Mouse (Mus musculus): ENCODE data around the gene Ralgapa1.
"Not testable (repeated sequence)": the region's sequence is repeated elsewhere in the genome, so short reads cannot be mapped to it uniquely, and the experiment has no call there.

The Ralgapa1 gene

DNA sequence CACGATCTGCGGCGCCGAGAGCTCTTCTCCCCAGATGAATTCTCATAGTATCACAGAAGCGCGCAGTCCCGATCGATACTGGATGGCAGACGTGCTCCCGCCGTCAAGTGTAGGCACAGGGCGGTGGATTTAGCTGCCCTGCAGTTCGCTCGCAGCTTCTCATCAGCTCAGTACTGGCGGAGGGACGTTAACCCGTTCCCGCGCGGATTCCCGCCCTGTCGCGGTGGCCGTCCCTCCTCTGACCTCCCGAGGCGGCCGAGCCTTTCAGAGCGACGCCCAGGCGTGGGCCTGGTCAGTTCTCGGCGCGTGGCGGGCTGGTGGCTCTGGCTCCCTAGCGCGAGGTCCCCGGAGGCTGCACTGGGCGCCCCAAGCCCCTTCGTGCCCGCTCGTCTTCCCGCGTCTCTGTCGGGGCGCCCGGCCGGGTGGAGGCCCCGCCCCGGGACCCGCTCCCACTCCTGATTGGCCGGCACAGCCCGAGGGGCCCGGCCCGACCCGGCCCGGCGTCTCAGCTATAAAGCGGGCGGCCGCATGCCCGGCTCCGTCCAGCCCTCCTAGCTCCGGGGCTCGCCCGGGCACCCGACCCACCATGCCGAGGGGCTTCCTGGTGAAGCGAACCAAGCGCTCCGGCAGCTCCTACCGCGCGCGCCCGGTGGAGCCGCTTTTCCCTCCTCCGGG lies 221.9 kb downstream of the Ralgapa1 start, which contains the start of gene Insm2:
Insm2 (plus strand) TSS at position 541 of the 675 bp plus-strand sequence.
- no peak for DNase-seq (ENCODE audit: low read depth)

- DNase-seq (ENCODE audit: low read depth) = no peak
These were observed 222.5 kb downstream of the Ralgapa1 start for GRCm38 (mm10) chr12:55598537-55598886.

GRCm38 (mm10) chr12:55586936-55587335 lies 234.0 kb downstream of the Ralgapa1 start:
- not testable (repeated sequence) for DNase-seq (ENCODE audit: low read depth)

DNA sequence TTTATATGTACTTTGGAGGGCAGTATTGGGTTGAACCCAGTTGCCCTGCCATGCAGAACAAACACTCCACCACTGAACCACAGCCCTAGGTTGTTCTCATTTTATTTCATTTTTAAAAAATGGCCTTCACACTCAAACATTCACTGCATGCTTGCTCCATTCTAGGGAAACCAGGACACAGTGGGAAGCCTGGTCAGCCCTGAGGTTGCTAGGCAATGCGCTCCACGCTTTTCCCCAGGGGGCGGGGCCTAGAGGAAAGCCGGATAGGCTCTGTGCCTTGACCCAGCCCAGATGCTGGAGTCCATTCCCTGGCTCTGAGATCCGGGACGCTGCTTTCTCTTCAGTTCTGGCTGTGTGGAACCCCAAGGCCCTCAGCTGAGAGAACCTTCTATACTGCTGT lies 247.2 kb downstream of the Ralgapa1 start:
- DNase-seq (ENCODE audit: low read depth) = no peak

- no peak for DNase-seq (ENCODE audit: low read depth)
These were observed 247.9 kb downstream of the Ralgapa1 start for GRCm38 (mm10) chr12:55573089-55573488.

DNA sequence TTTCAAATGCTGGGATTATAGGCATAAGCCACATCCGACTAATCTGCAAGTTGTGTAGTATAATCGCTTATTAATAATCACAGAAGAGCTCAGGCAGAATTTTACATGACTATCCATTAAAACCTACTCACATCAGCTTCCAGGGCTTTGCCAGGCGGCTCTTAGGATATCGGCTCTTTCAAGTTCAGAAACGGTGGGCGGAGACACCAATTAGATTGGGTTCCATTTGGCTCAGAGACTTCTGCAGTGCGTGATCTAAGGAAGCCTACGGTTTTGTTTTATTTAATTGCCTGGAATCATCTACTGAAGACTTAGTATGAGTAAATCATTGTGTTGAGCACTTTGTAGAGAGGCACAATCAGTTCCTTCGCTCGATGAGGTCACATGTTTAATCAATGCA lies 249.3 kb downstream of the Ralgapa1 start:
- no peak for DNase-seq (ENCODE audit: low read depth)

DNA sequence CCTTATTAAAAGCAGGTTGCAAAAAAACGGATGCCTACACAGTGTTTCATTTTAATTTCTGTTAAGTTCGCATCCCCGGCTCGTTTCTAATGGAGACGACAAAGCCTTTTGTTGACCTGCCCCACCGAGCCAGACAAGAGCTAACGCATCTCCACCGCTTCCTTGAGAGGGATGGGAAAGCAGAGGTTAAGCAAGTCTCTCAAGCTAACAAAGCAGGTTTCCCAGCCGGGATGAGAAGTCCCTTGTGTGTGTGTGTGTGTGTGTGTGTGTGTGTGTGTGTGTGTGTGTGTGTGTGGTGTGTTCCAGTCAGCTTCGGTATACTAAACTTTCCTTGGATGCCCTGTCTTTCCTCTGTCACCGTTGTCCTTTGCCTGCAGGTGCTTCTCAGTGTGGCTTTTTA lies 249.8 kb downstream of the Ralgapa1 start:
- DNase-seq (ENCODE audit: low read depth) = no peak

DNA sequence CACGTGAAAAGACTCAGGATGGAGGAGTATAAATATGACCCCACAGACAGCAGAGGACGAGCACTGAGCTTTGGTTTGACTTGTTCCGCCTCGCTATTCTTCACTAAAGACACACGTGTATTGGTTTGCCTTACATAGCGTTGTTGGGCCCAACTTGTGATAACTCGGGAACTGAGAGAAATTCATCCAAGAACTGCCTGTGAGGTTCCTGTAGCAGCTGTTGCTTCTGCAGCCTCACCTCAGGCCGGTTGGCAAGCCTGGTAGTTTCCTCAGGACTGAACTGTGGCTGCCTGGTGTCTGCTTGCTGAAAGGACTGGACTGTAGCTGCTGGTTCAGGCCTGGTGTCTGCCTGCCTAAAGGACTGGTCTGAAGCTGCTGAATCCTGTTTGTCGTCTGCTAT lies 250.3 kb downstream of the Ralgapa1 start:
- no peak for DNase-seq (ENCODE audit: low read depth)

GRCm38 (mm10) chr12:55569676-55570075 lies 251.3 kb downstream of the Ralgapa1 start:
- DNase-seq (ENCODE audit: low read depth) = no peak

DNA sequence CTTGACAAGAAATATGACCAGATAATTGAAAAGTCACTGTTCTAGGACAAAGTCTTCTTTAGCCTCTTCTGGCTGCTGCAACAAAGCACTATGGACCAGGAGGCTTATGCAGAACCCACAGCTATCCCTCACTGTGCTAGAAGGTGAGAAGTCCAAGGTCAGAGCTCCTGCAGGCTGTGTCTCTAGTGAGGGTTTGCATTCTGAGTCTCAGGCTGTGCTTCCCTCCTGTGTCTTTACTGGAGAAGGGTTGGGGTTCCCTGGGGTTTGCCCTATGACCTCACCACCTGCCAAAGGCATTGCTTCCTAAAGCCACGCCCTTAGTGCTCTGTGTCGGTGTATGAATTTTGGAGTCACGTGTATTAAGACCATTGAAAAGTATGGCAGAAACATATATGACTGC lies 252.5 kb downstream of the Ralgapa1 start:
- no peak for DNase-seq (ENCODE audit: low read depth)

DNA sequence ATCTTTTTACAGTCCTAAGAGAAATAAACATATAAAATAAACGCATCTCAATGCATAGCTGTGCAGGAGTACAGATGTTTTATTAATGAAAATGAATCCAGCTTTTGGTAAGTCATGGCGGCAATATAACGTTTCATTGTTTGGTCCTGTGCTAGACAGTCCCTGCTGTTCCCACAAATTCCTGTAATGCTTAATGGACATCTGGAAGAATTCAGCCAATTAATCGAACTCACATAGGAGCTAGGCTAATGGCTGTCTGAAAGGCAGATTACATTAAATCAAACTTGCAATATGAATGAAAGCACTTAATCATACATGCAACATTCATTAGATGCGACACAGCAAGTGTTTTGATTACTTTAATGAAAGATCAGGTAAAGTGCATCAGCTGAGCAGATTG lies 254.1 kb downstream of the Ralgapa1 start:
- no peak for DNase-seq (ENCODE audit: low read depth)

GRCm38 (mm10) chr12:55565867-55566266 lies 255.1 kb downstream of the Ralgapa1 start:
- DNase-seq (ENCODE audit: low read depth) = no peak

GRCm38 (mm10) chr12:55565206-55565605 lies 255.8 kb downstream of the Ralgapa1 start, which contains the start of gene Aldoart2:
Aldoart2 (plus strand) TSS chr12:55565239.
- DNase-seq (ENCODE audit: low read depth) = no peak

- DNase-seq (ENCODE audit: low read depth) = no peak
These were observed 256.6 kb downstream of the Ralgapa1 start for GRCm38 (mm10) chr12:55564187-55564963.

DNA sequence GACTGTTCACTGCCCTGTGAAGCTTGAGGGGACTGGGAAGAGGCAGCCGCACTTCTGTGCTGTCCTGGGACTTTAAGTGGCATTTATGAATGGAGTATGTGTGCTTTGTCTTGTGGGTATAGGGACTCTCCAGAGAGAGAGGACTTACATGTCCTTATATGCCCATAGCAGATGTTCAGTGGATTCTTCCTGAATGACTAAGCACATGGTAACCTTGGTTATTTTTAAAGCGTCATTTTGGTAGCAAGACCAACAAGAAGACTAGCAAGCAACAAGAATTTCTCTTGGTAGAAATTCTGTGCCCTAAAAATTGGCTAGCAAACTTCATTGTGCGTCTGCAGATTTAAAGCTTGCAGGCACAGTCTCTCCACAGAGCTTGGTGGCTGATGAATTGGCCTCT lies 257.2 kb downstream of the Ralgapa1 start:
- DNase-seq (ENCODE audit: low read depth) = no peak

GRCm38 (mm10) chr12:55560025-55560690 lies 260.8 kb downstream of the Ralgapa1 start:
- no peak for DNase-seq (ENCODE audit: low read depth)

- no peak for DNase-seq (ENCODE audit: low read depth)
These were observed 261.6 kb downstream of the Ralgapa1 start for GRCm38 (mm10) chr12:55559184-55559855.

DNA sequence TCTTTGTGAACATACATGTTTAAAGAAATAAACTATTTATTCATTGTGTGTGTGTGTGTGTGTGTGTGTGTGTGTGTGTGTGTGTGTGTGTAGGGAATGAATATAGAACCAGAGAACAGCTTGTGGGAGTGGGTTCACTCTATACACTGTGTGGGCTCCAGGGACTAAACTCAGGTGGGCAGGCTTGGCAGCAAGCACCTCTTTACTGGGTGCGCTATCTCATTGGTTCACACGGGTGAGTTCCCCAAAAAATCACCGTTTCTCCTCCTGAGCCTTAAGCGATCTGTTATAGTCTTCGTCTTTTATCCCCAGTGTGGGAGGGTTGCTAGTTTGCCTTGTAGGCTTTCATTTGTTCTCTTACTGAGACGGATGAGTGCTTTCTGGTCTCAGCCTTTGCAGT lies 263.1 kb downstream of the Ralgapa1 start:
- DNase-seq (ENCODE audit: low read depth) = no peak

- not testable (repeated sequence) for DNase-seq (ENCODE audit: low read depth)
These were observed 266.1 kb downstream of the Ralgapa1 start for GRCm38 (mm10) chr12:55554901-55555300.
